Mouse (Mus musculus): ENCODE measurements at regions not wholly inside any gene's neighbourhood (a gene's known extent, or its start where the extent isn't known, plus 50 kb on each side); places are given as distances from the start of the nearest gene placed in this dataset.

GRCm38 (mm10) chr11:40596347-40596746 is 98.7 kb downstream of the Mat2b start:
- no peak for TF ChIP-seq CTCF (IDR thresholded peaks at IDR 0.05; ENCODE audit: low read depth)
- TF ChIP-seq EP300 (IDR thresholded peaks at IDR 0.05; ENCODE audit: low read depth) = no peak
